Mouse (Mus musculus) intestine, embryonic 16.5 days (tissue): Measurements from ENCODE around the gene Dcp1a. TPM values are rescaled to one million over a fixed set of nuclear protein-coding genes. Genes with fewer than 3 reads are reported as not detected.
A peak's percentile ranks its signal among the peaks of the same experiment; 100 is the strongest.

Experiments used
- ATAC-seq: fragments of 200-750 bp; cut with Nextera tagmentation; 2 replicates; pipeline ENCODE4 v1.8.0; 2017; ENCODE audit warnings: moderate TSS enrichment, moderate library complexity
- H3K27ac ChIP-seq: fragments of 300-500 bp; sonication (generic); 2 replicates; pipeline ENCODE4 v1.5.1; 2014; ENCODE audit warnings: mild to moderate bottlenecking, low read length
- H3K27me3 ChIP-seq: fragments of 300-500 bp; sonication (generic); replicated peaks from 2 replicates; pipeline ENCODE4 v1.6.1; 2014; ENCODE audit warnings: low read length, control low read depth, mixed read lengths; ENCODE audit not compliant: control insufficient read depth, insufficient read depth
- H3K36me3 ChIP-seq: fragments of 300-500 bp; sonication (generic); 2 replicates; pipeline ENCODE4 v1.6.1; 2014; ENCODE audit warnings: low read length, control low read depth; ENCODE audit not compliant: control insufficient read depth, insufficient read depth
- H3K4me1 ChIP-seq: fragments of 300-500 bp; sonication (generic); 2 replicates; pipeline ENCODE4 v1.6.1; 2014; ENCODE audit warnings: low read length, control low read depth, mixed read lengths; ENCODE audit not compliant: control insufficient read depth, insufficient read depth
- H3K4me2 ChIP-seq: fragments of 300-500 bp; sonication (generic); 2 replicates; pipeline ENCODE4 v1.6.1; 2014; ENCODE audit warnings: low read depth, low read length, control low read depth
- H3K4me3 ChIP-seq: fragments of 300-500 bp; sonication (generic); 2 replicates; pipeline ENCODE4 v1.5.1; 2014; ENCODE audit warnings: mild to moderate bottlenecking, low read length
- H3K9ac ChIP-seq: fragments of 300-500 bp; sonication (generic); 2 replicates; pipeline ENCODE4 v1.6.1; 2014; ENCODE audit warnings: low read depth, low read length
- H3K9me3 ChIP-seq: fragments of 300-500 bp; sonication (generic); 2 replicates; pipeline ENCODE4 v1.6.1; 2016; ENCODE audit warnings: low read length, control low read depth; ENCODE audit not compliant: control insufficient read depth
- WGBS: fragments of 180-500 bp; shearing (Covaris S2); extraction: QIAGEN DNeasy Blood & Tissue Kit; methylation state at CpG from one replicate; pipeline ENCODE4 v1.1.7; 2014; 5-methylcytosine and 5-hydroxymethylcytosine counted together
- polyA plus RNA-seq: library from polyadenylated mRNA; unstranded; fragments of >200 nt; fragmentation: Nextera tagmentation; extraction: Ambion mirVana; gene quantifications from 2 replicates; pipeline ENCODE4 v1.2.1, GENCODE M21; 2015

Gene Dcp1a
- 17.7 and 18.6 TPM in 2 replicates for polyA plus RNA-seq

- peak within 1 kb of the TSS; percentile 70 for H3K4me2 ChIP-seq
- peak; percentile 100 for ATAC-seq
Measured at GRCm38 (mm10) chr14:30479361-30479948, at the start of gene Dcp1a. Gene Dcp1a (plus strand): TSS chr14:30479535.

GRCm38 (mm10) chr14:30429606-30430005, 49.7 kb upstream of the Dcp1a start:
- H3K36me3 ChIP-seq: no peaks in the 10 kb centered on the region
- 55% methylated on average over 9 of the region's 9 CpGs for WGBS
- no peaks in the 10 kb centered on the region for H3K27me3 ChIP-seq
- no peak for ATAC-seq
- peak overlapping the region; percentile 28; the same call in 1 of the 2 replicates for H3K4me2 ChIP-seq
- H3K9me3 ChIP-seq: no peaks in the 10 kb centered on the region
- no peak overlapping the region for H3K4me3 ChIP-seq
- H3K4me1 ChIP-seq: no peaks in the 10 kb centered on the region
- H3K27ac ChIP-seq: no peak overlapping the region
- no peak overlapping the region for H3K9ac ChIP-seq

More at GRCm38 (mm10) chr14:30479361-30479948, at the start of gene Dcp1a:
- H3K36me3 ChIP-seq: peaks cover 4% of the 10 kb centered on the region; the same call in 1 of the 2 replicates
- H3K27ac ChIP-seq: peak within 1 kb of the TSS; percentile 88
- no peaks in the 10 kb centered on the region for H3K9me3 ChIP-seq
- H3K9ac ChIP-seq: peak within 1 kb of the TSS; percentile 88
- H3K4me1 ChIP-seq: peaks cover 8% of the 10 kb centered on the region
- H3K27me3 ChIP-seq: no peaks in the 10 kb centered on the region
- peak within 1 kb of the TSS; percentile 93 for H3K4me3 ChIP-seq
- WGBS: under 1% methylated on average over 39 of the region's 39 CpGs

GRCm38 (mm10) chr14:30430026-30430425, 49.3 kb upstream of the Dcp1a start:
- H3K27ac ChIP-seq: no peak overlapping the region
- no peak overlapping the region for H3K4me3 ChIP-seq
- no peaks in the 10 kb centered on the region for H3K36me3 ChIP-seq
- no peak overlapping the region for H3K9ac ChIP-seq
- no peaks in the 10 kb centered on the region for H3K9me3 ChIP-seq
- no peaks in the 10 kb centered on the region for H3K4me1 ChIP-seq
- WGBS: 78% methylated on average over 9 of the region's 9 CpGs
- no peak for ATAC-seq
- no peak overlapping the region for H3K4me2 ChIP-seq
- H3K27me3 ChIP-seq: no peaks in the 10 kb centered on the region

GRCm38 (mm10) chr14:30430446-30430845, 48.9 kb upstream of the Dcp1a start:
- Histone ChIP-seq H3K36me3 (no peaks in the 10 kb centered on the region), H3K9me3 (no peaks in the 10 kb centered on the region), H3K4me2 (no peak overlapping the region), H3K4me1 (no peaks in the 10 kb centered on the region), H3K9ac (no peak overlapping the region), H3K27ac (no peak overlapping the region), H3K27me3 (no peaks in the 10 kb centered on the region), H3K4me3 (no peak overlapping the region)
- WGBS: 81% methylated on average over 5 of the region's 5 CpGs
- no peak for ATAC-seq

- WGBS: 94% methylated on average over 5 of the region's 5 CpGs
- no peak overlapping the region for H3K4me2 ChIP-seq
- no peak overlapping the region for H3K4me3 ChIP-seq
- no peak overlapping the region for H3K27ac ChIP-seq
- H3K9ac ChIP-seq: no peak overlapping the region
- H3K4me1 ChIP-seq: no peaks in the 10 kb centered on the region
- H3K36me3 ChIP-seq: no peaks in the 10 kb centered on the region
- no peak for ATAC-seq
- no peaks in the 10 kb centered on the region for H3K27me3 ChIP-seq
- no peaks in the 10 kb centered on the region for H3K9me3 ChIP-seq
Measured at GRCm38 (mm10) chr14:30435316-30435715, 44.0 kb upstream of the Dcp1a start.

- Histone ChIP-seq H3K9me3 (no peaks in the 10 kb centered on the region), H3K4me2 (no peak overlapping the region), H3K36me3 (no peaks in the 10 kb centered on the region), H3K4me3 (no peak overlapping the region), H3K27me3 (no peaks in the 10 kb centered on the region), H3K9ac (no peak overlapping the region), H3K4me1 (no peaks in the 10 kb centered on the region), H3K27ac (no peak overlapping the region)
- WGBS: 54% methylated on average over 3 of the region's 3 CpGs
- peak; percentile 67; the same call in 1 of the 2 replicates for ATAC-seq
Measured at GRCm38 (mm10) chr14:30439915-30440314, 39.4 kb upstream of the Dcp1a start.

- no peak for ATAC-seq
- Histone ChIP-seq H3K36me3 (no peaks in the 10 kb centered on the region), H3K9me3 (no peaks in the 10 kb centered on the region), H3K4me3 (no peak overlapping the region), H3K27me3 (0 out of 2 replicates have a peak, but pooled peaks cover 3% of the 10 kb centered on the region), H3K27ac (no peak overlapping the region), H3K4me1 (0 out of 2 replicates have a peak, but pooled peaks cover 2% of the 10 kb centered on the region), H3K4me2 (peak overlapping the region; percentile 26; the same call in 1 of the 2 replicates), H3K9ac (no peak overlapping the region)
- 19% methylated on average over 13 of the region's 13 CpGs for WGBS
Measured at GRCm38 (mm10) chr14:30455801-30456595, 23.3 kb upstream of the Dcp1a start.

GRCm38 (mm10) chr14:30457436-30457835, 21.9 kb upstream of the Dcp1a start:
- no peak for ATAC-seq
- H3K27ac ChIP-seq: no peak overlapping the region
- no peaks in the 10 kb centered on the region for H3K9me3 ChIP-seq
- 68% methylated on average over 7 of the region's 7 CpGs for WGBS
- 0 out of 2 replicates have a peak, but pooled peaks cover 3% of the 10 kb centered on the region for H3K27me3 ChIP-seq
- H3K4me3 ChIP-seq: no peak overlapping the region
- 0 out of 2 replicates have a peak, but pooled peaks cover 2% of the 10 kb centered on the region for H3K4me1 ChIP-seq
- no peaks in the 10 kb centered on the region for H3K36me3 ChIP-seq
- H3K4me2 ChIP-seq: no peak overlapping the region
- no peak overlapping the region for H3K9ac ChIP-seq

- ATAC-seq: no peak
- no peaks in the 10 kb centered on the region for H3K36me3 ChIP-seq
- H3K27ac ChIP-seq: no peak overlapping the region
- no peaks in the 10 kb centered on the region for H3K9me3 ChIP-seq
- no peak overlapping the region for H3K4me3 ChIP-seq
- H3K9ac ChIP-seq: no peak overlapping the region
- H3K4me1 ChIP-seq: 0 out of 2 replicates have a peak, but pooled peaks cover 2% of the 10 kb centered on the region
- H3K27me3 ChIP-seq: 0 out of 2 replicates have a peak, but pooled peaks cover 3% of the 10 kb centered on the region
- H3K4me2 ChIP-seq: no peak overlapping the region
- whole genome bisulfite sequencing: 37% methylated on average over 2 of the region's 2 CpGs
Measured at GRCm38 (mm10) chr14:30457897-30458296, 21.4 kb upstream of the Dcp1a start.
